Mouse (Mus musculus) midbrain, embryonic 10.5 days (tissue): ENCODE results near the gene Kcnip3. TPM values are rescaled to one million over a fixed set of nuclear protein-coding genes. Genes with fewer than 3 reads are reported as not detected.

ENCODE experiments used
- DNase-seq: peaks from one replicate; pipeline ENCODE4 v3.0.0-alpha.2; 2017; ENCODE audit warnings: low spot score
- H3K27ac ChIP-seq: fragments of 300-500 bp; sonication (generic); replicated peaks from 2 replicates; pipeline ENCODE4 v1.5.1; 2016; ENCODE audit warnings: mild to moderate bottlenecking
- H3K27me3 ChIP-seq: fragments of 300-500 bp; sonication (generic); 2 replicates; pipeline ENCODE4 v1.6.1; 2016; ENCODE audit warnings: low read depth, mild to moderate bottlenecking; ENCODE audit not compliant: poor library complexity, severe bottlenecking
- H3K36me3 ChIP-seq: fragments of 300-500 bp; sonication (generic); 2 replicates; pipeline ENCODE4 v1.6.1; 2016; ENCODE audit warnings: mild to moderate bottlenecking, moderate library complexity
- H3K4me1 ChIP-seq: fragments of 300-500 bp; sonication (generic); 2 replicates; pipeline ENCODE4 v1.6.1; 2016
- H3K4me3 ChIP-seq: fragments of 300-500 bp; sonication (generic); 2 replicates; pipeline ENCODE4 v1.5.1; 2016; ENCODE audit warnings: mild to moderate bottlenecking, moderate library complexity
- H3K9me3 ChIP-seq: fragments of 300-500 bp; sonication (generic); replicated peaks from 2 replicates; pipeline ENCODE4 v1.6.1; 2016; ENCODE audit warnings: mild to moderate bottlenecking
- WGBS: fragments of 180-500 bp; shearing (Covaris S2); methylation state at CpG from one replicate; pipeline ENCODE4 v1.1.7; 2016; 5-methylcytosine and 5-hydroxymethylcytosine counted together
- polyA plus RNA-seq: library from polyadenylated mRNA; unstranded; fragments of >200 nt; fragmentation: Nextera tagmentation; extraction: Ambion mirVana; gene quantifications from 2 replicates; pipeline ENCODE4 v1.2.1, GENCODE M21; 2016

Kcnip3 gene
- polyA plus RNA-seq, result 1.8 and 2.6 TPM in 2 replicates

- Histone ChIP-seq H3K4me1 (peaks cover 48% of the 10 kb centered on the region), H3K4me3 (peak within 1 kb of the TSS; percentile 55), H3K27ac (peak within 1 kb of the TSS; percentile 80), H3K27me3 (peaks cover 7% of the 10 kb centered on the region), H3K36me3 (no peaks in the 10 kb centered on the region), H3K9me3 (no peaks in the 10 kb centered on the region)
- WGBS, result 4% methylated on average over 10 of the region's 10 CpGs
- peak; percentile 57 for DNase-seq
These were observed at the start of gene Kcnip3 for GRCm38 (mm10) chr2:127522006-127522441. TSS of gene Kcnip3 (minus strand) at chr2:127522094.

DNA sequence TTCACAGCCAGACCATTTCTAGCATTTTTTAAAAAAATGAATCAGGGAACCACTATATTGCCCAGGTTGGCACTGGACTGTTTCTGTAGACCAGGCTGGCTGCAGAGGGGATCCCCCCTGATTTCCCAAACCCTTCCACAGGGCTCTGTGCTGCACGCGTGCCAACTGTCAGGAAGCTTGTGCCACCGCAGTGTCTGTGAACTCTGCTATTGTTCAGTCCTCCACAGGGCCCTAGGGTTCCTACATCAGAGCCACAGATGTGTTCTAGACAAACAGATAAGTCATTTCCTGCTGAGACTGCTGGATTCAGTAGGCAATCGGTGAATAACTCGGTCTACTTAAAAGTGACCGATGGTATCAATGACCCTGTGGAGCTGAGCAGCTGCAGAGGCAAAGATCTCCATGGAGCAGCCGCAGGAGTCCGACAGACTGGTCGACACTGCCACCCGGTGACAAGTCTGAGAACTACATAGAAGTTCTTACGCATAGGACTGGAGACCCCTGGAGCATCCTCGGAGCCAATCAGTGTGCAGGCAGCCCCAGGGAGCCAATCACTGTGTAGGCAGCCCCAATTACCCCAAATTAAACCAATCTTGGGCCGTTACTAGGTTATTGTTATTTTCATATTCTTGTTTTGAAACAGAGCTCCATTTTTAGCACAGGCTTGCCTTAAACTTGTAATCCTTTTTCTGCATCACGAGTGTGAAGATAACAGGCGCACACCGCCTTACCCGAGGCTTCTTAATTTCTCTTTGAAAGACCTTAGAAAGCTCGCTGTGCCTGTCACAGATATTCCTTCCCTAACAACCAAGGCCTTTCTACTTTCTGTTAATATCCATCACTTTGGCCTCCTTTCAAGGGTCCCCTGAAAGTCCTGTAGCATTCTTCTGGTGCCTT lies 37.4 kb upstream of the Kcnip3 start:
- 18% methylated on average over 18 of the region's 18 CpGs for WGBS
- peaks cover 12% of the 10 kb centered on the region; the same call in 1 of the 2 replicates for H3K27me3 ChIP-seq
- peak overlapping the region; percentile 46; the same call in 1 of the 2 replicates for H3K27ac ChIP-seq
- peaks cover 4% of the 10 kb centered on the region for H3K4me1 ChIP-seq
- peak overlapping the region; percentile 41 for H3K4me3 ChIP-seq
- no peaks in the 10 kb centered on the region for H3K36me3 ChIP-seq
- no peaks in the 10 kb centered on the region for H3K9me3 ChIP-seq
- DNase-seq, result peak; percentile 89

DNA sequence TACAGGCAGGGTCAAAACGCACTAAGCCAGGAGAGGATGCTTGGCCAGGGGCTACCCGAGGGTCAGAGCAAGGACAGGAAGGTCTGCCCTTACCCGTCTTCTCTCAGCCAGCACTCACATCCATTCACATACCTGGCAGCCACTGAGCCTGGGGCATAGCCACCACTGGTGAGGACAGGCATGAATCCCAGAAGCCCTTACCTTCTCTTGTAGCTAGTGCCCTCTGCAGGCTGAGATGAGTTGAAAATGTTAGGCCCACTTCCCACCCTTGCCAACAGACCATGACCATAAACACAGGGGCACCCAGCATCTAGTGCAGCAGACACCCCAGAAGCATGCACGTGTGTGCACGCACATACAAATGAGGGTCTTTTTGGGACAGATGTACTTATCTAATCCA lies 29.2 kb upstream of the Kcnip3 start:
- Histone ChIP-seq H3K4me3 (no peak overlapping the region), H3K4me1 (no peaks in the 10 kb centered on the region; the same call in 1 of the 2 replicates), H3K9me3 (no peaks in the 10 kb centered on the region), H3K27ac (no peak overlapping the region), H3K36me3 (no peaks in the 10 kb centered on the region), H3K27me3 (no peaks in the 10 kb centered on the region)
- DNase-seq, result no peak
- 55% methylated on average over 5 of the region's 5 CpGs for WGBS

GRCm38 (mm10) chr2:127550446-127550845 lies 28.6 kb upstream of the Kcnip3 start:
- 63% methylated on average over 1 of the region's 1 CpGs for WGBS
- no peaks in the 10 kb centered on the region for H3K36me3 ChIP-seq
- no peaks in the 10 kb centered on the region; the same call in 1 of the 2 replicates for H3K4me1 ChIP-seq
- H3K4me3 ChIP-seq, result no peak overlapping the region
- no peaks in the 10 kb centered on the region for H3K9me3 ChIP-seq
- H3K27ac ChIP-seq, result no peak overlapping the region
- no peak for DNase-seq
- no peaks in the 10 kb centered on the region for H3K27me3 ChIP-seq

DNA sequence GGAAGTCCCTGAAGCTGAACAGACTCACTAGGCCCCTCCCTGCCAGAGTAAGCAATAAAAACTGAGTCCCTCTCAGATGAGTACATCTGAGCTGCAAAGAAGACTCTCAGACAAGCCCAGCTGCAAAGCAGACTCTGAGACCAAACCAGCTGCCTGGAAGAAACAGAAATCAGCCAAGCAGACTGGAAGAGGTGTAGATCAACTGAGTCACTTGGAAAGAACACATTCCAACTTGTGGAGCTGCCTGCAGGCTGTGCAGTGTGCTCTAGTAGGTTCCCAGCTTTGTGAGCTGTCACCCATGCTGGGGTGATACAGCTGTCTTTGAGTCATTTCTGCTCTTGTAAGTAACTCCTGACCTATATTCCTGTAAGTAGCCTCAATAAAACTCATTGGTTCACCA lies 27.8 kb upstream of the Kcnip3 start:
- Histone ChIP-seq H3K9me3 (no peaks in the 10 kb centered on the region), H3K4me1 (no peaks in the 10 kb centered on the region; the same call in 1 of the 2 replicates), H3K27ac (no peak overlapping the region), H3K27me3 (no peaks in the 10 kb centered on the region), H3K36me3 (no peaks in the 10 kb centered on the region), H3K4me3 (no peak overlapping the region)
- no peak for DNase-seq

DNA sequence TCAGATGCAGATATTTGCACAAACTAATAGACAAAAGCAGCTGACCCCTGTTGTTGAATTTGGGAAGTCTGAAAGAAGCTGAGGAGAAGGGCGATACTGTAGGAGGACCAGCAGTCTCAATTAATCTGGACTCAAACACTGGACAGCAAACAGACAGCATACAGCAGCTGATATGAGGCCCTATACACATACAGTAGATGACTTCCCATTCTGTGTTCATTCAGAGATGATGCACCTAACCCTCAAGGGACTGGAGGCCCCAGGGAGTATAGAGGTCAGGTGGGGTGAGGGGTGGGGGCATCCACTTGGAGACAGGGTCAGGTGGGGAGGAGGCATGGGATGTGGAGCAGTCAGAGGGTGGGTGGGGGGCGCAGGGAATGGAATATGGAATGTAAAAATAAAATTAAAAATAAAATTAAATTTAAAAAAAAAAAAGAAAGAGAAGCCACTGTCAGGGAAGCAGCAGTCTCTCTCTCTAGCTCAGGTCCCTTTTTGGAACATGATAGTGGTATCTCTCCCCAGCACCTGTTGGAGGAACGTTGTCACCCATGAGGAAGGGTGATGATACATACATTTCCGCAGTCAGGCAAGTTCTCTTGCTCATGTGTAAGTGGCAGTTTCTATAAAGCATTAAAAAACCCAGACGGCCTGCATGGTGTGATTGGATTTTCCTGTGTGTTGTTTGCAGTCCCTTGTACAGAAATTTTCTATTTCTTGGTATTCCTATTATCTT lies 26.6 kb upstream of the Kcnip3 start:
- Histone ChIP-seq H3K4me1 (no peaks in the 10 kb centered on the region; the same call in 1 of the 2 replicates), H3K27me3 (peaks cover 2% of the 10 kb centered on the region; the same call in 1 of the 2 replicates), H3K4me3 (no peak overlapping the region), H3K27ac (no peak overlapping the region), H3K36me3 (no peaks in the 10 kb centered on the region), H3K9me3 (no peaks in the 10 kb centered on the region)
- DNase-seq, result no peak
- WGBS, result 72% methylated on average over 5 of the region's 5 CpGs

- Histone ChIP-seq H3K27me3 (peaks cover 63% of the 10 kb centered on the region), H3K36me3 (no peaks in the 10 kb centered on the region), H3K4me3 (no peak overlapping the region), H3K4me1 (peaks cover 9% of the 10 kb centered on the region), H3K9me3 (no peaks in the 10 kb centered on the region), H3K27ac (no peak overlapping the region)
- no peak for DNase-seq
- whole genome bisulfite sequencing, result 88% methylated on average over 2 of the region's 2 CpGs
These were observed 19.8 kb upstream of the Kcnip3 start for GRCm38 (mm10) chr2:127541697-127542096.

DNA sequence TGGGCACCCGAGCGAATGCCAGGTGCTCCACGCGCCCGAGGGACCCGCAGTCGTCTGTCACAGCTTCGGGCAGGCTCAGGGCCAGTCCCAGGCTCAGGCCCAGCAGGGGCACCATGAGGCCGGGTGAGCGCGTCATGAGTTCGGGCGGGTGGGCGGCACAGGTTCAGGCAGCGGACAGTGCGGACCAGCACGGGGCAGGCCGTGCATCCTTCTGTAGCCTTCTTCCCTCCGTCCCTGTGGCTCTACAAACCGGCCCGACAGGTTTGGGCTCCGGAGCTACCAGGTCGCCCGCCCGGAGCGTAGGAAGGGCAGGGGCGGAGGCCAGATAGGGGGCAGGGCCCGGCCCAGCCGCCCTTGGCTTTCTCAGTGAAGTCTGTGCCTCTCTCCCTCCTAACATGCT lies 19.3 kb upstream of the Kcnip3 start, which contains the start of gene Prom2:
Gene Prom2 (minus strand): TSS at position 283 of the 400 bp plus-strand sequence.
- Histone ChIP-seq H3K4me3 (peak within 1 kb of the TSS; percentile 41), H3K27ac (0 out of 2 replicates have a peak within 1 kb of the TSS, but pooled peaks have one; percentile 13), H3K9me3 (no peaks in the 10 kb centered on the region), H3K27me3 (peaks cover 63% of the 10 kb centered on the region), H3K36me3 (no peaks in the 10 kb centered on the region), H3K4me1 (peaks cover 9% of the 10 kb centered on the region)
- 3% methylated on average over 29 of the region's 29 CpGs for WGBS
- no peak for DNase-seq

DNA sequence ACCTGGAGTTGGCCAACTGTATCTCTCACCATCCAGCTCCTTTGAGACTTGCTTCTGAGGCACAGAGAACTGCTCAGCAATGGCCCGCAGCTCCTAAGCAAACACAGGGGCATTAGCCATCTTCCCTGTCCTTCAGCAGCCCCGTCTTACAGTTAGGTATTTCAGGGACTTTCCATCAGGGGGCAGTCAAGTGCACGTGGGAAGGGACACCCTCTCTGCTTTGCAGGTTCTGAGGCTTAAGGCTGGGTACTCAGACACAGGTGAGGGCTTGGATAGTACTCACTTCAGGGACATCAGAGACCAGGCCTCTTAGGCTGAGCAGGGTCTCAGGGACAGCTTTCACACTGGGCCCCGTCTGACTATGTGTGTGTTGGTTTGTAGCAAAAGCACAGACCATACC lies 17.6 kb upstream of the Kcnip3 start:
- Histone ChIP-seq H3K27ac (no peak overlapping the region), H3K36me3 (no peaks in the 10 kb centered on the region), H3K9me3 (no peaks in the 10 kb centered on the region), H3K4me1 (peaks cover 9% of the 10 kb centered on the region), H3K4me3 (no peak overlapping the region), H3K27me3 (peaks cover 63% of the 10 kb centered on the region)
- DNase-seq, result no peak
- 34% methylated on average over 4 of the region's 4 CpGs for WGBS

DNA sequence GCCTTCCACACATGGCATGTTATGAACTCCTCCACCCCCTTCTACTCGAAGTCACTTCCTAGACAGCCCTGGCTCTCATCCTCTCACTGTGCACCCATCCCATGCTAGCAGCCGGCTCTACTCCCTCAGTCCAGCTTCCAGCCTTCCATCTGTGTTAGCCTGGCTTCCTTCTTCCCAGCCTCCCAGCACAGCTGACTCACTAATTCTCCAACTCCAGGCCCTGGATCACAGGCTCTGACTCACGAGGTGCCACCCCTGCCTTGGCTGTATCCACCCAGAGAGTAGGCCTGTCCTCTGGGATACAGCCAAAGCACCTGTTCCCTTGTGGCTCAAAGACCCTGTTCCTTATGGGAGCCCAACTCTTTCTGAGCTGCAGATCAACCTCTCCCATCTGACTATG lies 15.7 kb upstream of the Kcnip3 start:
- no peak overlapping the region for H3K4me3 ChIP-seq
- WGBS, result 80% methylated on average over 3 of the region's 3 CpGs
- no peaks in the 10 kb centered on the region for H3K36me3 ChIP-seq
- peaks cover 51% of the 10 kb centered on the region for H3K27me3 ChIP-seq
- DNase-seq, result no peak
- no peak overlapping the region for H3K27ac ChIP-seq
- peaks cover 9% of the 10 kb centered on the region for H3K4me1 ChIP-seq
- H3K9me3 ChIP-seq, result no peaks in the 10 kb centered on the region

DNA sequence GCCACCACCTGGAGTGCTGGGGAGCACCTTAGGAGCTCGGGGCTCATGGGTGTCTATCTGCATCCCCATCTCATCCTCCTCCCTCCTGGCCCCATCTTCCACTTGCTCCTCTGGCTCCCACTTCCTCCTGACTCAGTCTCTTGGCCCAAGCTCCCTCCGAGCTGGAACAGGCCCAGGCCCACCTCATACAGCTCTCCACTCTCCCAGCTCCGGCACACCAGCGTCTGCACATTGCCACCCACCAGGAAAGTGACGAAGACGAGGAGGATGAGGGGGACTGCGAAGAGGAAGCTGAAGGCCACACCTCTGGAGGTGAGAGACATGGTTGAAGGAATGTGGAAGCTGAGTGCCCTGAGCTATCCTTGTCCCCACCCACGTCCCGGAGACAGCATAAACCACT lies 13.5 kb upstream of the Kcnip3 start:
- Histone ChIP-seq H3K36me3 (no peaks in the 10 kb centered on the region), H3K27ac (no peak overlapping the region), H3K27me3 (peaks cover 29% of the 10 kb centered on the region), H3K4me1 (no peaks in the 10 kb centered on the region), H3K9me3 (no peaks in the 10 kb centered on the region), H3K4me3 (no peak overlapping the region)
- no peak for DNase-seq
- WGBS, result 78% methylated on average over 9 of the region's 9 CpGs

DNA sequence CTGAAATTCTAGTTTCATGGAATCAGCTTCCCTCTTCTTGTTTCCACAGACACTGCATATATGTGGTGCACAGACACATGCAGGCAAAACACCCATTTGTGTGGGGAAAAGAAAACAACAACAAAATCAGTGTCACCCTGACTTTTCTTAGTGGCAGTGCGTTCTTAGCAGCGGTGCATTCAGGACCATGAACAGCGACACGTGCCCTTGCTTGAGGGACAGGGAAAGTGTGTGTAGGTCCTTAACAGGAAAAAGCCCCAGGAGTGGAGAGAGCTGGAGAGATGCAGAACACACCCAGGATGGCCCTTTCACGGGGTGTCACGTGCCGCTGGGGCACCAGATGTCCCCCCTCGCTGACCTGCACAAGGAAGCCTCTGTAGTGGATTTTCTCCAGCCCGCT lies 10.5 kb upstream of the Kcnip3 start:
- peak; percentile 33 for DNase-seq
- no peaks in the 10 kb centered on the region for H3K27me3 ChIP-seq
- no peaks in the 10 kb centered on the region for H3K9me3 ChIP-seq
- H3K4me1 ChIP-seq, result no peaks in the 10 kb centered on the region
- no peaks in the 10 kb centered on the region for H3K36me3 ChIP-seq
- WGBS, result 14% methylated on average over 9 of the region's 9 CpGs
- H3K4me3 ChIP-seq, result no peak overlapping the region
- H3K27ac ChIP-seq, result no peak overlapping the region
